Mouse (Mus musculus): ENCODE measurements around the gene Alg11.

Alg11 gene

DNA sequence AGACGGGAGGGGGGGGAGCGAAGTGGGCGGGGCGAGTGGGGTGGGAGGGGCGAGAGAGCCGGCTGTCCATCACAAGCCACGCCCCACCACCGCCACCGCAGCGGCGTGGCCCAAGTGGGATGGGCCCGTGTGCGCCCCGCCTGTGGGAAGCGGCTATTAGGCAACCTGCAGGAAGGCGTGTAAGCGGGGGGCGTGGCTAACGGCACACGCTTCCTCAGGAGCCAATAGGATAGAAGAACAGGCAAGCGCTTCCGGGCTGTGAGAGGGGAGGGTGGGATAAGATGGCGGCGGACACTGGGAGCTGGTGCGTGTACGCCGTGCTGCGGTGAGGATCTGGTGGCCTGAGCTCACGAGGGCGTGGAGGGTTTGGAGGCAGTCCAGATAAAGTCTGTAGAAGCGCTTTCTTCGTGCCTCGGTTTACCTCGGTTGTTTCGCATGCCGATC lies at the start of gene Alg11:
Gene Alg11 (plus strand): TSS at position 276 of the 444 bp plus-strand sequence.
- DNase-seq (ENCODE audit: low spot score) = peak; percentile 95

DNA sequence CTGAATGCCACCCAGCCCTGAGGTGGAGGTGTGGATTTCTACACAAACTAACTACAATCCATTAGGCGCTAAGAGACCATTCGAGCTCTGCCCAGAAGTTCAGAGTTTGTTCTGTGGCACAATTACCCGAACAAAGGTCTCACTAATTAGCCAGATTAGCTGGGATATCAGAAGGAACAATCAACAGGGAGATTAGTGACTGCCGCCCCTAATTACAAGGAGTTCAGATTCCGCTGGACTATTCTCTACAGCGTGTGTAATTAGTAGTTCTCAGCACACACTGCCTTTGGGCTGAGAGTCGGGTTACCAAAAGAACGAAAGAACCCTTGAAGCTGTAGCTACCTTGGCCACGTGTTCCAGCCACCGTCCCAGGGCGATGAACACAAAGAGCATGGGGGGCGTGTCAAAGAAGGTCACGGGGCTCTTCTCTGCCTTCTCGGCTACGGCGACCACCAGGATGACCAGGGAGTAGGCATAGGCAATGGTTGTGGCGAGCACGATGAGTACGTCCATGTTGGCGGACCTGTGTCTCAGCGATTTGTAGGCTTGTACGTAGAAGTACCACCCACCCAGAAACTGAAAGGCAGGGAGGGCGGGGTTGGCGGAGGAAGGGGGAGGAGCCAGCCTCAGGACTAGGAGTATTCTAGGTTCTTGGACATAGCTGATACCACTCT lies 47.4 kb upstream of the Alg11 start:
- no peak for DNase-seq (ENCODE audit: low spot score)

DNA sequence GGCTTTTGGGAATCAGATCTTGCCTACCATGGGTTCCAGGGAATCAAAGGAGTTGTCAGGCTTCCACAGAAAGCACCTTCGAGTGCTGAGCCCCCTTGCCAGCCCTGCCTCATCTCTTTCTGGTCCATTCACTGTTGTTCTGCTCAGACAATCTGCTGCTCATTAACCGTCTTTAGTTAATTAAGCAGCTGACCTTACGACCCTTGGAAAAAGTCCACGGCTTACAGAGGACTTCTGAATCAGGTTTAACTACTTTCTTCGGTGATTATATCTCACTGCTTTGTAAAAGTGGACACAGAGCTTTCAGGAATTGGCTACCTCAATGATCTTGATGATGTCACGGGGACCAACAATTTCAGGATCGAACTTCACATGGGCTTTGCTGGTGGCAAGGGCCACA lies 42.8 kb upstream of the Alg11 start:
- DNase-seq (ENCODE audit: low spot score) = no peak

DNA sequence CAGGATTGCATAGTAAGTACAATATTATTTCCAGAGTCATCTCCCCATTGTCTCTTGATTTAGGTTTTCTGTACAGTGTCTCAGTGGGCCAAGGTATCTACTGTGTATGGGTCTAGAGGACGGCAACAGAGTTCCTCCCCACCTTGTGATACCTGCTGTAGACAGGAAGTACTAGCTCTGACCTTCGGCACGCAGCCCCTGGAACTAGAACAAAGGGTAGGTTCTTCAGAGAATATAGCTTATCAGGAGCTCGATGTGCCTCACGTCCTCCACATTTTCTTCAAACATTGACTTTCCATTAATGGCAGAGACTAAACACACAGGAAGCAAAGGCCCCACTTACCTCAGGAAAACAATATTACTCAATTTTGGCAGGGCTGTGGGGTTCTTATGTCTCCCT lies 41.0 kb upstream of the Alg11 start:
- DNase-seq (ENCODE audit: low spot score) = no peak

DNA sequence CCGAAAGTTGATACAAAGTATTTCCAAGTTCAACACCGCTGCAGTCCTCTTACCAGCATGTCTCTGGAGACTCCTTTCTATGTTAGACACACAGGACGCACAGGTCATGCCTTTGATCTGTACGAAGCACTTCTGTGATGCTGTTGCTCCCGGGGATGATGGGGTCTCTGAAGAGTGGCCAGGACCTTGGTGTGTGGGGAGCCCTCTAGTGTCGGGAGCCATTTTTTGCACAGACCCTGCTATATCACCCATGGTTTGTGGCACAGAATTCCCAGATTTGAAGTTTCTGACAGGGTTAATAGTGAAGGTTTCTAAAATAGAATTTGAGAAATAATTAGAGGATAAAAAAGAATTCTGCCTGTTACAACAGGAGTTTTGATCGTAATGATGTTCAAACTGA lies 38.3 kb upstream of the Alg11 start:
- DNase-seq (ENCODE audit: low spot score) = no peak

DNA sequence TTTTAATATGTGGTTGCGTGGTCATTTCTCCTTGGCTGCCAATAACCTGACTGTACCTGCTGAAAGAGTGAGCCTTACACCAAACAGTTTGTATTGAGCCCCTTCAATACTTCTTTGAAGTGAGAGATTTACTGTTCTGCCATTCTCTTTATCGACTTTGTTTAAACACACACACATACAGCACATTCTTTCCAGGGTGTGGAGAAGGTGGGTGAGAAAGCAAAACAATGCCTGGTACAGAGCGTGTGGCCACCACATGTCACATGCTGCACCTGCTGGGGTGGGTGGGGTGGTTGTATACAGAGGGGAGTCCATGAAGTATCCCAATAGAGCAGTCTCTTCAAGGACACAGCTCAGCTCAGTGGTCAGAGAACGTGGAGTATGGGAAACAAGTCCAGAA lies 35.3 kb upstream of the Alg11 start:
- DNase-seq (ENCODE audit: low spot score) = no peak

DNA sequence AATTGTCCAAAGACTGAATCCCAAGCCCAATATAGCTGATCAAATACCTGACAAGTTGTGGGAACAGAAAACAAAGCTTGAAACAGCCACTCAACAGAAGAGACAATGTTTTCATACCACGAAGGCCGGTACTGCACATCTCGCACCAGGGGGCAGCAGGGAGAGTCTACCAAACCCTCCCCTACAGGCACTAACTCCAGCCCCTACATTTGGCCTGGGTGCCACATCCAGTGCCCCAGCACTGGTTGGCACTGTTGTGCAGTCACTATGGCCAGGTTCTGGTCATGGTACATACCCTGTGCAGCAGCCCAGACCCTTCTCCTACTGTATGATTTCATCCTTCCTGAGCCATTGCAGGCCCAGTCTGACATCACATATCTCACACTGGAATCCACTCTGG lies 31.5 kb upstream of the Alg11 start:
- no peak for DNase-seq (ENCODE audit: low spot score)

DNA sequence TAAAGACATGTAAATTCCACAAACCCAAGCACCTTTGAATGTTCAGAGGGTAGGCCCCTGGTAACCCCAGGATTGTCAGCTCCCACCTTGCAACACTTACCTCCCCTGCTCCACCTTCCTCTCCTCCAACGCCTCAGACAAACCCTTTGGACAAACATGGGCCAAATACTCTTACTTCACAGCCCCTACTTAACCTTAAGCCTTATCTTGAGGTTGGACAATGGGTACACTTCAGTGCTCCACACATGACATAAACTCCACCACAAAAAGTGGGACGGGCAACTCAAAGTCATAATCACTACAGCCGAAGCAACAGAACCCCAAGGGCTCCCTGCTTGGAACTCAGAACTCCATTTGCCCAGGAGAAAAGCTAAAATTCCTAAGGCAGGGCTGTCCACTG lies 29.5 kb upstream of the Alg11 start:
- DNase-seq (ENCODE audit: low spot score) = no peak

DNA sequence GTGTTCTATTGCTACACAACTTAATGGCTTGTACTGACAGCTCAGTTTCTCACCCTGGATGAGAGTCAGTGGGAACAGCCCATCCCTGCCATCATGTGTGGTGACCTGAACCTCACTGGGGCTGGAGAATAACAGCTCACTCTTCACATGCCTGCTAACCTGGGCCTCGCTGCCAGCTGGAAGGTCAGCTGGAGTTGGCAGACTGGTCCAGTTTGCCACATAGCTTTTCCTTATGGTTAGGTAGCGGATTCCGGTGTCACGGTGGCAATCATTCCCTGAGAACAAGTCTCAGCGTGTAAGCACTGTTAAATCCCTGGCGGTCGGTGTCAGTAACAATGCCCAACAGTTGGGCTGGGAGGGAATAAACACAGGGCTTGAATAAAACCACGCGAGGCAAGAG lies 24.4 kb upstream of the Alg11 start:
- no peak for DNase-seq (ENCODE audit: low spot score)

DNA sequence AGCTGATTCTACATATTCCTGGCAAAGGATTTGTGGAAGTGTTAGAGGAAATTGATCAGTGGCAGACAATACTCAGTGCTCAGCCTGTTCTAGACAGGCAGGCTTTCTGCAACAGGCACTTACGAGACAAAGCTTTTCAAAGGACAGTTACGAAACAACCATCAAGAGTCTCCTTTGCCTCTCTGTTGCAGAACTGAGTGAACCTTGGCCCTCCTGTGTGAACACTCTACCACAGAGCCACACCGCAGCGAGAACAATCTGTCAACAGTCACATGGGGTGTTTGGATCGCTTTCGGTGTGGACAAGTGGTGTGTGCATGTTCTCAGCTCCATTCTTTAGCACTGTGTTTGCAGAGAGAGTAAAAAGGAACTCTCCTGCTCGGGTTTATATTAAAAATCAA lies 23.5 kb upstream of the Alg11 start:
- no peak for DNase-seq (ENCODE audit: low spot score)

DNA sequence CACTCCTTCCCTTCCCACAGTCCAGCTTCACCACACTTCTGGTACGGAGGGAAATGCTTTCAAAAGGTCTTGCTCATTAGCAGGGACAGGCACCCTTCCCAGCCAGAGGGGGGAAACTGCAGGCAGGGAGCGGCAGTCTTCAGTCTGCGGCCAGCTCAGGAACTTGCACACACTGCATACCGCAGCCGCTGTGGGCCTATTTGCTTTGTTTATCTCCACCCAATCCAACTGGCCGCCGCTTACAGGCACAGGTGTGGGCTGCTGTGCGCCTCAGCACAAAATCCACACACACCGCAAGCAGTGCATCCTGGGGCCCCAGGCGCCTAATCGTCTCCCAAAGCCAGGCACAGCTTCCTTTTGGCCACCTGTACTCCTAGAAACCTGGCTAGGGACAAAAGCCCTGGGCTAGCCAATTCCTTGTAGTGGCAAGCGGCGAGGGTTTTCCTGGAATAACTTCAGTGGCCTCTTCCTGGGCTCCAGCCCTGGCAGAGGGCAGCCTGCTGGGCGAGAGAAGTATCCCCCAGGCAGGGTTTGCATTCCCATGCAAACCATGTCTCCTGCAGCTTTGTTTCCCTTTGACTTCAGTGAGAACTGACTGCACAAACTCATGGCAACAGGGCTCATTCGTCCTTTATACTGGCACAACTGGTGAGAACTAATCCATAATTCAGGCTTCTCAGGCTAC lies 20.9 kb upstream of the Alg11 start:
- no peak for DNase-seq (ENCODE audit: low spot score)

DNA sequence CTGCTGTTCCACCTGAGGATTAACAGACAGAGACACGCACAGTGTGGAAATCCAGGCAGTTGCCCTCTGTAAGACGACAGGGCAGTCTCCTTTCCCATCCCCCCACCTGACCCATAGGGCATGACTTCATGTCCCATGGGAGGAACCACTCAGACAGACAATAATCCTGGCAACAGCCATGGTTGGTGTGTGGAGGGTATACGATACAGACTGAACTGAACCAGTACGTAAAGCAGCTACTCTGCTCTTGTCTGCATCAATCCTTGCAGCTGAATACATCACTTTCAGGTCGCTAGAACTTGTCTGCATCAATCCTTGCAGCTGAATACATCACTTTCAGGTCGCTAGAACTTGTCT lies 20.4 kb upstream of the Alg11 start:
- no peak for DNase-seq (ENCODE audit: low spot score)

DNA sequence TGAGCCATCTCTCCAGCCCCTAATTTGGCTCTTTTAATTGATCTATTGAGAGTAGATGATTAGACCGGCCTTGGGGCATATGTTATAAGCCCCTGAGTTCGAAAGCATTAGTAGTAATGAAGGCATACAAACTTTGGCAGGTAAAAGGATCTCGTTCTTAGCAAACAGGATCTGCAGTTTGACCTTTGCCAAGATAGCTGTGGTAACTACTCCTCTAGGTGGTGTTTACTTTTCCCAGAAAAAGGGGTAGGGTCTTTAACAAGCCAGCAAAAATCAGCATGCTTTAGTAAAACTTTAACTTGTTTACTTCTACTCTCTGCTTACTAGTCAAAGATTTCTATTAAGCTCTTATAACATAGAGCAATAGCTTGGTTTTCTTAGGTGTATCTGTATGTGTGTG lies 18.0 kb upstream of the Alg11 start:
- no peak for DNase-seq (ENCODE audit: low spot score)

DNA sequence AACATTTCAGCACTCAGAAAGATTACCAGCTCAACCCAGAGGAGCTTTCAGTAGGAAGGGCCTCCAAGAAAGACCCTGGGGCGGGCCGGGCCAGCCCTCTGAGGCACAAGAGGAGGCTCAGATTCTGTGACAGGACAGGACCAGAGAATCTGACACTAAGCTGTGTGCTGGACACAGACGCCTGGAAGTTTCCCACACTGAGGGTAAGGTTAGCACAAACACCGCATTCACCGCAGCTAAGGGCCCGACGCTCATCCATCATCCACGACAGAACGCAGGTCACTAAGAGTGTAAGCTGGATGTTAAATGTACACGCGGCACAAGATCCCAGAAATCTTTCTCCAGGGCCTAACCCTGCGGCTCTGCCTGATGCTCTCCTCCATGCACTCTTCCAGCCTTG lies 16.8 kb upstream of the Alg11 start:
- DNase-seq (ENCODE audit: low spot score) = no peak

DNA sequence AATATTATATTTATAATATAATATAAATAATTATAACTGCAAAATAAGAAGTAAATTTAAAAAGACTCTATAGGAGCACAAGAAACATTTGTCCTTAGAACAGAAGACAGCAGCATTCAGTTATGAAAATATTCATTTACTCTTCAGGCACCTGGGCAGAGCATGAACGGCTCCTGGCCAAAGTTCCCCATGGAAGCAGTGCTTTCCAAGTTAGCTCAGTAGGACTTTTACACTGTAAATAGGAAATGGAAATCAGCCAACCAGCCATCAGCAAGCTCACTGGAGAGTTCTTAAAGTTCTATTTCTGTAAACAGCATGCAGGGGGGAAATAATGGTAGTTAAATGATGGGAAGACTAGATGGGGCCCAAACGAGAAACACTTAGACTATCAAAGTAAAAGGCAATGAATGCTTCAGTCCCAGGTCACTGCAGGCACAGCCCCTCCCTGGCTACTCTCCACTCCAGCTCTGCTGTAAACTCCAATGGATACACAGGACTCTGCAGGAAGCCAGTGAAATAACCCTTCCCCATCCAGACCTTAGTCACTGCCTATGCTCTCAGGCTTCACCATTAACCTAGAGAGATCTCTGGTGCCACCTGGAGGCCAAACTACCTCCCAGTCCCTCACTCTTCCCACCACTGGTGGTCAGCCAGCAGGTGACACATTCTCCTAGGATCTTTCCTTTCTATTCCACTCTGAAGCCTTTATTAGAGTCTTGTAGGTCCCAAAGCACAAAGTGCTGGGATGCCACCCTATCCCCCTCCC lies 12.6 kb upstream of the Alg11 start:
- DNase-seq (ENCODE audit: low spot score) = no peak

DNA sequence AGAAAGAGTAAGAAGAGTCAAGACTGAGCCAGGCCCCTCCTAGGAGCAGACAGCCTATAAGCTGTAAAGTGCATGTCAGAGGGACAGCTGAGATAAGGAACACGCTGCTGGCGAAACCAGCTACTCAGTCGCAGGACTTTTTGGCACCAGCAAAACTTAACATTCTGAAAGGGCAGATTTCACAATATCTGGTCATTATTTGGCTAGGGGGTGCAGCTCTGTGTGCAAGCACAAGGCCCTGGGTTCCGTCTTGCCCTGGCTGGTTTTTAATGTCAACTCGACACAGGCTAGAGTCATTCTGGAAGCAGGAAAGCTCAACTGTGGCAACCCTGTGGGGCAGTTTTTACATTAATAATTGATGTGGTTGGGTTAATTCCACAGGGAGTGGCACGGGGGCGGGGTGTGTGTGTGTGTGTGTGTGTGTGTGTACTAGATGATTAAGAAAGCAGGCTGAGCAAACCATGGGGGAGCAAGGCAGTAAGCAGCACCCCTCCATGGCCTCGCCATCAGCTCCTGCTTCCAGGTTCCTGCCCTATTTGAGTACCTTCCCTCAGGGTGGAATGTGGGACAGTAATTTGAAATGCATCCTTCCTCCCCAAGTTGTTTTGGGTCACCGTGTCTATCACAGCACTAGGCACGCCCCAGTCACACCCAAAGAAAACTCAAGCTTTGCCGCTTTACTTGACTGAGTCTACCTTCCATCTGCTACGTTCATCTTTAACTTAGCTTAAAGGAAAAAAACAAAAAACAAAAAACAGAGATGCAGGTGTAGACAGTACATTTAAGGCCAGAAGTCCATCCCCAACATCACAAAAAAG lies 5.6 kb upstream of the Alg11 start:
- DNase-seq (ENCODE audit: low spot score) = peak; percentile 3

DNA sequence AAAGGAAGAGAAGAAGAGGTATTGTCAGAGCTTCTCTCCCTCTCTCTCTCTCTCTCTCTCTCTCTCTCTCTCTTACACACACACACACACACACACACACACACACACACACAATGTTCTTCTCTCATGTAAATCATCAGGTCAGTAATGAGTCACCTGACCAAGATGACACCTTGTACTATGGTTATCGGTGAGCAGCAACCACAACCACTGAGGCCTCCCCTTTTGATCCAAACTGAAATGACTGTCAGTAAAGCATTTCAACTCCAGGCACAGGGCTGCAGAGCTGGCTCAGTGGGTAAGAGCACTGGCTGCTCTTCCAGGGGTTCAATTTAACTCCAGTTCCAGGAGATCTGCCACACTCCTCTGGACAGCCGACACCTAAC lies 5.0 kb upstream of the Alg11 start:
- no peak for DNase-seq (ENCODE audit: low spot score)

DNA sequence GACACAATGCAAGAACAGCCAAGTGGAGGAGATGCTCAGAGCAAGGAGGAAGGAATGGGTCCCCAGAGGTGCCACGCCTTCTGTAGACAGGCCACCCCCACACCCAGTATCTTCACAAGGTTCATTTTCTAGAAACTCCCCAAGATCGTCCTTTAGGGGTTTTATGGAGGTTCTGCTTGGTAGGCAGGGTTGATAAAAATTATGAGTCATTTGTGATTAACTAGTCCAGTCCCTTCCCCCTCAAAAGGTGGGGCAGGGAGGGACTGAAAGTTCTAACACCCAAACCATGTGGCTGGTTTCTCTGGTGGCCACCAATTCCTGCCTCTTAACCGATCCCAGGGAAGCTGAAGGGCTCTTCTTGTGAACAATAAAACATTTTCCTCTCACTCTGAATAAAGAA lies 3.7 kb upstream of the Alg11 start:
- DNase-seq (ENCODE audit: low spot score) = no peak

DNA sequence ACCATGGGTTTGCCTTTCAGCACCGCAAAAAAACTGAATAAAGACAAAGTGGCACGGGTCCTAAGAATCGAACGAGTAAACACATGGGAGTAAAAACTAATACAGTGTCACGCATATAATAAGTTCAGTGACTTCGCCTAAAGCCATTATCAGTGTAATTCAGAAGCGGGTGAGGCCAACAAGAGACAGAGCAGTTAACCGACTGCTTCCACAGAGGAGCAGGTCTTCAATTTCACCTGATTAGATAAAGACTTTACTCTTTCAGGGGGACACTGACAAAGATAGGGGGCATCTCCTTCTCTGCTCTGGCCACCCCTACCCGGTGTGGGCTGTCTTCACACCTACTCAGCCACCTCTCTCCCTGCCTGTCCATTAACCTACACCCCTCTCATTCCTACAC lies 2.2 kb upstream of the Alg11 start:
- no peak for DNase-seq (ENCODE audit: low spot score)

DNA sequence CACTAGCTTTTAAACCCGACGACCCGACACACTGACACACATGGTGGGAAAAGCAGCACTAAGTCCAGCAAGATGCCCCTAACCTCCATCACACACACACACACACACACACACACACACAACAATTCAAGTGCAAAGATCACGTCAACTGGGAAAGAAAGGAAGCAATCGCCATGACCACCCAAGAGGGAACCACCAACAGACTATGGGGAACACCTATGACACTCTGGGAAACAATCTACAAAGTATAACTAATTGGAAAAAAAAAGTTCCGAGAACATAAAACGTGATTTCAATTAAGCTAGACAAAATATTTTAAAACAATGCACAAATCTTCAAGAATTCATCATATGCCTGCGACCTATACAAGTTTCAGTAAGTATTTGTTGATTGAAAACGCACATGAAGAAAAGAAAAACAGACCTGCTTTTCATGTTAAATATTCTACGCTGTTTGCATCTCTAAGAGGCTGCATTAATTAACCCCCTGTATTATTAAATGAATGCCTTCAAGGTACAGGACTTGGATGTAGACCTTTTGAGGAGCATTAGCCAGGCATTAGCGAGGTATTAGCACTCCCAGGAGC lies 1.3 kb upstream of the Alg11 start:
- DNase-seq (ENCODE audit: low spot score) = no peak

DNA sequence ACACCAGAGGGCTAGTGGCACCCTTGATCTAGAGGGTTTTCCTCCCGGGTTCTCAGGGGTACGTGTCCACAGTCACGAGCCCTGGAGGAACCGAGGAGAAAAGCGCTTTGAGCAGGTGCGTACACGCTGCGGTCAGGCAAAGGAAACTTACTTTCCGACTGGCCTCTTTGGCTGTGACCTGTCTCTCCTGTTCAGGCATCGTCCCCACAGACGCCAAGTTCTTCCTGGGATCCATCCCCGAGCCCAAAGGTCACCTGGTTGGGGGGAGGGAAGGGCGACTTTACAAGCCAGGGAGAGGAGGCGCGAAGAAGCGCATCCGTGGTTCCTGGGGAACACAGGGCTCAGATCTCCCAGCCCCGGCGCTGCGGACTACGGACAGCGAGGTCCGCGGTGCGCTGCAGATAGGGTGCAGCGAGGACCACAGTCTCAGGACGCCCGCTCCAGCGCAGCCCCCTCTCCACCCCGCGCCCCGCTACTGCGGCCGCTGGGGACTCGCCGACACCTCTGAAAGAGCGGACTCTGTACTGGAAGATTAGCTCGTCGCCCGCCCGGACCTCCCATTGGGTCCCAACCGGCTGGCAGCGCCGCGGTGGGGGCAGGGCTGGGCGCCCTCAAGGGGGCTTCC lies 588 bp upstream of the Alg11 start, which contains the start of gene Atp7b:
Gene Atp7b (minus strand): TSS at position 485 of the 625 bp plus-strand sequence.
- DNase-seq (ENCODE audit: low spot score) = peak; percentile 1

DNA sequence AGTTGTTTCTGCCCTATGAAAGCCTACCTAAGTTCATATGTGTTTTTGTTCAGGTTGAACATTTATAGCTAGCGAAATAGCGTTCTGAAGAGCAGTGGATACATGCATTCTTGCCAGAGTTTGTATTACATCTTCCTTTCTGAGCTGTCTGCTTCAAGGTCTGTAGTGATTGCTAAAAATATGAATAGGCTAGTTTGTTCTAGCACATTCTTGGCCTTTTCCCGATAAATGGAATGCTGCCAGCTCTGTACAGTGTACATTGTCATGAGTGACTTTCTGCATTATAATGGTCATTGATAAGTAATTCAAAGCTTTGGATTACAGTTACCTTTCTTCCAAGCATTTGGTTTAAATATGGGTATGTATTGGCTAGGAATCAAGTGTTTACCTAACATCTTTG lies 605 bp downstream of the Alg11 start:
- no peak for DNase-seq (ENCODE audit: low spot score)
